Mouse (Mus musculus) neural tube, embryonic 14.5 days (tissue): Measurements from ENCODE around the gene Tm4sf1. TPM values are rescaled to one million over a fixed set of nuclear protein-coding genes. Genes with fewer than 3 reads are reported as not detected.

Experiments used
- ATAC-seq: fragments of 200-750 bp; cut with Nextera tagmentation; 2 replicates; pipeline ENCODE4 v1.8.0; 2017; ENCODE audit warnings: low read depth, mild to moderate bottlenecking, moderate TSS enrichment, moderate library complexity
- H3K27ac ChIP-seq: fragments of 300-500 bp; sonication (generic); 2 replicates; pipeline ENCODE4 v1.5.1; 2014; ENCODE audit warnings: low read depth, mild to moderate bottlenecking, control low read depth, low read length, moderate library complexity, mixed read lengths
- H3K27me3 ChIP-seq: fragments of 300-500 bp; sonication (generic); 2 replicates; pipeline ENCODE4 v1.6.1; 2014; ENCODE audit warnings: low read length; ENCODE audit not compliant: control insufficient read depth, insufficient read depth
- H3K36me3 ChIP-seq: fragments of 300-500 bp; sonication (generic); 2 replicates; pipeline ENCODE4 v1.6.1; 2014; ENCODE audit warnings: low read length, mixed read lengths; ENCODE audit not compliant: control insufficient read depth, insufficient read depth
- H3K4me1 ChIP-seq: fragments of 300-500 bp; sonication (generic); 2 replicates; pipeline ENCODE4 v1.6.1; 2014; ENCODE audit warnings: low read length; ENCODE audit not compliant: control insufficient read depth, insufficient read depth
- H3K4me2 ChIP-seq: fragments of 300-500 bp; sonication (generic); 2 replicates; pipeline ENCODE4 v1.6.1; 2014; ENCODE audit warnings: mild to moderate bottlenecking, low read depth, low read length, control low read depth
- H3K4me3 ChIP-seq: fragments of 300-500 bp; sonication (generic); 2 replicates; pipeline ENCODE4 v1.5.1; 2014; ENCODE audit warnings: low read depth, low read length, control low read depth, mixed read lengths
- H3K9ac ChIP-seq: fragments of 300-500 bp; sonication (generic); replicated peaks from 2 replicates; pipeline ENCODE4 v1.6.1; 2014; ENCODE audit warnings: low read depth, mild to moderate bottlenecking, control low read depth, low read length, mixed read lengths
- H3K9me3 ChIP-seq: fragments of 300-500 bp; sonication (generic); 2 replicates; pipeline ENCODE4 v1.6.1; 2016; ENCODE audit warnings: low read length; ENCODE audit not compliant: control insufficient read depth
- WGBS: fragments of 180-500 bp; shearing (Covaris S2); extraction: QIAGEN DNeasy Blood & Tissue Kit; methylation state at CpG from one replicate; pipeline ENCODE4 v1.1.7; 2014; 5-methylcytosine and 5-hydroxymethylcytosine counted together
- polyA plus RNA-seq: library from polyadenylated mRNA; unstranded; fragments of >200 nt; fragmentation: Nextera tagmentation; extraction: Ambion mirVana; gene quantifications from 2 replicates; pipeline ENCODE4 v1.2.1, GENCODE M21; 2014

The Tm4sf1 gene
- polyA plus RNA-seq, 1 experiment from 2014 or later: 33.4 TPM

GRCm38 (mm10) chr3:57304484-57304883 lies 2.7 kb upstream of the Tm4sf1 start:
- H3K4me2 ChIP-seq: no peak overlapping the region
- no peaks in the 10 kb centered on the region for H3K9me3 ChIP-seq
- ATAC-seq: no peak
- no peaks in the 10 kb centered on the region for H3K4me1 ChIP-seq
- H3K4me3 ChIP-seq: no peak overlapping the region
- H3K27ac ChIP-seq: no peak overlapping the region
- no peaks in the 10 kb centered on the region for H3K36me3 ChIP-seq
- no peaks in the 10 kb centered on the region for H3K27me3 ChIP-seq
- no peak overlapping the region for H3K9ac ChIP-seq
- WGBS: 62% methylated on average over 5 of the region's 5 CpGs

GRCm38 (mm10) chr3:57304050-57304449 lies 2.3 kb upstream of the Tm4sf1 start:
- no peak overlapping the region for H3K27ac ChIP-seq
- H3K4me2 ChIP-seq: no peak overlapping the region
- no peaks in the 10 kb centered on the region for H3K4me1 ChIP-seq
- no peak overlapping the region for H3K4me3 ChIP-seq
- WGBS: 60% methylated on average over 4 of the region's 4 CpGs
- H3K9me3 ChIP-seq: no peaks in the 10 kb centered on the region
- H3K36me3 ChIP-seq: no peaks in the 10 kb centered on the region
- ATAC-seq: no peak
- H3K9ac ChIP-seq: no peak overlapping the region
- no peaks in the 10 kb centered on the region for H3K27me3 ChIP-seq

GRCm38 (mm10) chr3:57303486-57303885 lies 1.7 kb upstream of the Tm4sf1 start:
- ATAC-seq: no peak
- no peak overlapping the region for H3K9ac ChIP-seq
- H3K4me2 ChIP-seq: no peak overlapping the region
- no peaks in the 10 kb centered on the region for H3K36me3 ChIP-seq
- no peaks in the 10 kb centered on the region for H3K9me3 ChIP-seq
- 74% methylated on average over 3 of the region's 3 CpGs for WGBS
- no peak overlapping the region for H3K4me3 ChIP-seq
- no peak overlapping the region for H3K27ac ChIP-seq
- no peaks in the 10 kb centered on the region for H3K27me3 ChIP-seq
- no peaks in the 10 kb centered on the region for H3K4me1 ChIP-seq

- Histone ChIP-seq H3K27ac (no peak overlapping the region), H3K4me1 (no peaks in the 10 kb centered on the region), H3K4me2 (no peak overlapping the region), H3K9me3 (no peaks in the 10 kb centered on the region), H3K36me3 (no peaks in the 10 kb centered on the region), H3K27me3 (no peaks in the 10 kb centered on the region), H3K4me3 (no peak overlapping the region), H3K9ac (no peak overlapping the region)
- 65% methylated on average over 2 of the region's 2 CpGs for WGBS
- no peak for ATAC-seq
Measured at GRCm38 (mm10) chr3:57302886-57303285, 1.1 kb upstream of the Tm4sf1 start.

- Histone ChIP-seq H3K9me3 (no peaks in the 10 kb centered on the region), H3K27me3 (no peaks in the 10 kb centered on the region), H3K36me3 (no peaks in the 10 kb centered on the region), H3K4me3 (no peak overlapping the region), H3K4me2 (no peak overlapping the region), H3K9ac (no peak overlapping the region), H3K4me1 (no peaks in the 10 kb centered on the region), H3K27ac (0 out of 2 replicates have a peak overlapping the region, but pooled peaks have one; percentile 18)
- no peak for ATAC-seq
- 85% methylated on average over 4 of the region's 4 CpGs for WGBS
Measured at GRCm38 (mm10) chr3:57301366-57301765, 422 bp downstream of the Tm4sf1 start.

- H3K4me1 ChIP-seq: 0 out of 2 replicates have a peak, but pooled peaks cover 2% of the 10 kb centered on the region
- H3K9me3 ChIP-seq: no peaks in the 10 kb centered on the region
- no peaks in the 10 kb centered on the region for H3K27me3 ChIP-seq
- no peak overlapping the region for H3K4me2 ChIP-seq
- no peaks in the 10 kb centered on the region for H3K36me3 ChIP-seq
- 78% methylated on average over 2 of the region's 2 CpGs for WGBS
- H3K27ac ChIP-seq: no peak overlapping the region
- H3K4me3 ChIP-seq: no peak overlapping the region
- ATAC-seq: no peak
- H3K9ac ChIP-seq: no peak overlapping the region
Measured at GRCm38 (mm10) chr3:57297991-57298390, 3.8 kb downstream of the Tm4sf1 start.

- H3K9ac ChIP-seq: no peak overlapping the region
- no peak overlapping the region for H3K4me3 ChIP-seq
- 0 out of 2 replicates have a peak, but pooled peaks cover 2% of the 10 kb centered on the region for H3K4me1 ChIP-seq
- H3K4me2 ChIP-seq: no peak overlapping the region
- no peaks in the 10 kb centered on the region for H3K9me3 ChIP-seq
- H3K27ac ChIP-seq: no peak overlapping the region
- no peaks in the 10 kb centered on the region for H3K36me3 ChIP-seq
- no peaks in the 10 kb centered on the region for H3K27me3 ChIP-seq
- no peak for ATAC-seq
Measured at GRCm38 (mm10) chr3:57296574-57296973, 5.2 kb downstream of the Tm4sf1 start.

- Histone ChIP-seq H3K27ac (no peak overlapping the region), H3K4me1 (0 out of 2 replicates have a peak, but pooled peaks cover 2% of the 10 kb centered on the region), H3K27me3 (no peaks in the 10 kb centered on the region), H3K4me2 (no peak overlapping the region), H3K9me3 (no peaks in the 10 kb centered on the region), H3K4me3 (no peak overlapping the region), H3K9ac (no peak overlapping the region), H3K36me3 (no peaks in the 10 kb centered on the region)
- 87% methylated on average over 4 of the region's 4 CpGs for WGBS
- no peak for ATAC-seq
Measured at GRCm38 (mm10) chr3:57295631-57296030, 6.2 kb downstream of the Tm4sf1 start.

- H3K27me3 ChIP-seq: no peaks in the 10 kb centered on the region
- H3K27ac ChIP-seq: no peak overlapping the region; the same call in 1 of the 2 replicates
- peak; percentile 63; the same call in 1 of the 2 replicates for ATAC-seq
- WGBS: 62% methylated on average over 21 of the region's 21 CpGs
- 0 out of 2 replicates have a peak, but pooled peaks cover 2% of the 10 kb centered on the region for H3K4me1 ChIP-seq
- no peak overlapping the region for H3K9ac ChIP-seq
- no peaks in the 10 kb centered on the region for H3K9me3 ChIP-seq
- no peak overlapping the region for H3K4me3 ChIP-seq
- H3K36me3 ChIP-seq: no peaks in the 10 kb centered on the region
- no peak overlapping the region for H3K4me2 ChIP-seq
Measured at GRCm38 (mm10) chr3:57294742-57295525, 6.9 kb downstream of the Tm4sf1 start.
